Mouse (Mus musculus) urinary bladder, postnatal 25 days (tissue): ENCODE results near the gene Wdfy3.
"Not testable (repeated sequence)": the region's sequence is repeated elsewhere in the genome, so short reads cannot be mapped to it uniquely, and the experiment has no call there.

Source experiments
- DNase-seq: peaks from one replicate; pipeline ENCODE4 v3.0.0; 2022; ENCODE audit warnings: low spot score

Gene Wdfy3

DNA sequence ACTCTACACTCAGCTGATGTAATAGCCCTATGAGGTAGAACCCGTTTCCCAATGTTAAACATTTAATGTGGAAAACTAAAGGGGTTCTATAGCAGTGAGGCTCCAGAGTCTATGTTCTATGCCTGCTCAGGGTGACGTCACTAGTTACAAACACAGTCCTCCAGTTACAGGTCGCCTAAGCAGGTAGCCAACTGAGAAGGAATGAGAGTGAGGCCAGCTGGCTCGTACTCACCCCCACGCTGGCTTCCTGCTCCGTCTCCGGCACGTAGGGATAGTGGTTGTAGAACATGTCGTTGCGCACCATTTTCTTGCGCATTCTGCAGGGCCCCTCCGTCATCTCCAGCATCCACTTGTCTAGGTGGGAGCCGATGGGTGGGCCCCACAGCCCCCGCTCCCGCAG is 187.5 kb downstream of the Wdfy3 start:
- DNase-seq: no peak

DNA sequence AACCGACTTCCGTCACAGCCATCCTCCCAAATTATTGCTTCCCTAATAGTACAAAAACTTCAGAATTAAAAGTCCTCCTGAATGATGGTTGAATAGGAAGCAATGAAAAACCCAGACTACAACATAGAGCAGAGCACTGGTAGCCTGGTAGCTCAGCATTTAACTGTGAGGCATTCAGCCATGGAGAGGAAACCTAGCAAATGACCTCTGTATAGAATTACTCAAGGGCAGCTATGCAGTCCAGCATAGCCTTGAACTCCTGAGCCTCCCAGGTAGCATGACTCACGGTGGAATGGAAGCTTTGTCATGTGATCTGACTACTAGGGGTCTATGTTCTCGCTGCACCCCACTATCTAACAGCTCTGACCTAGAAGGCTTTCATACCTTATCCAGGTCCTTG is 189.8 kb downstream of the Wdfy3 start:
- DNase-seq: no peak

DNA sequence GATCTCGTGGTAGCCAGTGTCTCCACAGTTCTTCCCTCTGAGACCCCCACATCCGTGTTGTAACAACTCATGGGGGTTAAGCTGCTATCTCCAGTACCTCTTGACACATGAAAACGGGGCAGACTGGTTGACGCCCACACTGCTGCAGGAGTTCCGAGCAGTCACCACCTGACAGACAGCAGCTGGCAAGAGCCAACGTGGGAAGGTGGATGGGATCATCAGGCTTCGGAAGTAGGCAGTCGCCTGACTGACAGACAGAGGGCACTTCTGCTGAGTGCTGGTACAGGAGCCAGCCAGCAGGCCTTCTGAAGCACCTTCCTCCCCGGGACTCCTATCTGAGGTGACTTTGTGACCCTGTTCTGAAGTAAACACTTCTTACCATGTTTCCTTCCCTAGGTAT is 191.3 kb downstream of the Wdfy3 start:
- DNase-seq: no peak

DNA sequence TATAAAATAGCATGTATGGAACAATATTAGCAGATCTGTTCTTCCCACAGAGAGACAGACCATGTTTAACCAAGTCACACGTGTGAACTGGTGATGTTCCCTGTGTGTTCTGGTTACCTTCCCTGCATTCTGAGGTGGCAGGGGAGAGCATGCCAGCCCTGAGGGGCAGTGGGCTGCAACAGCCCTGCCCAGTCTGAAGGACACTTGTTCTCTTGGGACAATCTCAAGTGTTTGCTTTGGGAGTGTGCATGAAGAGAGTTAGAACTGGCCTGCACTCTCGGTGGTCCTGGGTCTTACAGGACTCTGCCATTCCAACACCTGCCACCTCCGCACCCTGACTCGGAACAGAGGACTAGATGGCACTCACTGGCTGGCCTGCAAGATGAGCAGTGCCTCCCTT is 193.5 kb downstream of the Wdfy3 start:
- DNase-seq: no peak

DNA sequence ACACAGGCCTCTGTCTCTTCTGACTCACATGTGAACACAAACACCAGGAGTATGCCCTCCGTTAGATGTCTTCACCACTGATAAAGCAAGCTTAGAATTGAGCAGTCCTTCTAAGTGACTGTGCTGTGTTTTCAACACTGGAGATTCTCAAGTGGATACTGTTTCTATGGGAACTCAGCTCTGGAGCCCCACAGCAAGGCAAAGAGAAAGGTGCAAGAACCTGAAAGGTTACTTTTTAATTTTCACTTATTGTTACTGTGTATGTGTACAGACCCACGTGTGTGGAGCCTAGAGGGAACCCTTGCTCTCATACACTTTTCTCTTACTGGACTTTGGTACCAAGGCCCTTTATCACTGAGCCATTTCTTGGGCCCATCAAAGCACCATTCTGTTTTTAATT is 203.0 kb downstream of the Wdfy3 start:
- no peak for DNase-seq

DNA sequence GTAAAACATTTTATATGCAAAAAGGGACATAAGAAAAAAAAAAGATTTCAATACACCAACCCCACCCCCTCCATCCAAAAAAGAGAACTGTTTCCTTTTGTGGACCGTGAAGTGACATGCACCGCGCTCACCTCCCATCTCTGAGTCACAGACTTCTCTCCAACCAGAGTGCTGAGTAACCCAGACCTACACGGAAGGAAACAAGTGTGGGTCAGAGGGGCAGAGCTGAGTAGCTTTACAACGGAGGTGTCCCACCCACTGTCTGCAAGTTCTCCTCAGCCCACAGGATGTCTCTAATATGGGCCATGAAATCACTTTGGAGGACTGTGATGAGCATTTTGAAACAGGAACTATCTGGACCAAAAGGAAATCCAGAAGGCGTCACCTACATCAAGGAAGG is 205.8 kb downstream of the Wdfy3 start:
- DNase-seq: no peak

DNA sequence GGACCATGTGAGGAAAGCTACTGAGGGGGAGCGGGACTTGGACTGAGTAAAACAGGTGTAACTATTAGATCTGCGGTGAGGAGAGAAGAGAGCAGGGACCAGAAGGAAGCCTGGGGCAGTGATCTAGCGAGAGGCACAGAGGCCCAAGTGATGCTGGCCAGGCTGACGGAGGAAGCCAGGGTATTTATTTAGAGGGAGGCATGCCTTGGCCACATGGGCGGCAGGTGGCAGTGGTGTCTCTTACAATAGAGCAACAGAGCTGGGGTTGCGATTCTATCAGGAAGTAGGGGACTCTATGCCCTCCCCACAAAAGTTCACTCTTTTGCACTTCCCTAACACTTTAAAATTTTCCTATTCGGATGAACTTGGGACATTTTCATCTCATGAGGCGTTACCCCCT is 207.1 kb downstream of the Wdfy3 start:
- DNase-seq: no peak

DNA sequence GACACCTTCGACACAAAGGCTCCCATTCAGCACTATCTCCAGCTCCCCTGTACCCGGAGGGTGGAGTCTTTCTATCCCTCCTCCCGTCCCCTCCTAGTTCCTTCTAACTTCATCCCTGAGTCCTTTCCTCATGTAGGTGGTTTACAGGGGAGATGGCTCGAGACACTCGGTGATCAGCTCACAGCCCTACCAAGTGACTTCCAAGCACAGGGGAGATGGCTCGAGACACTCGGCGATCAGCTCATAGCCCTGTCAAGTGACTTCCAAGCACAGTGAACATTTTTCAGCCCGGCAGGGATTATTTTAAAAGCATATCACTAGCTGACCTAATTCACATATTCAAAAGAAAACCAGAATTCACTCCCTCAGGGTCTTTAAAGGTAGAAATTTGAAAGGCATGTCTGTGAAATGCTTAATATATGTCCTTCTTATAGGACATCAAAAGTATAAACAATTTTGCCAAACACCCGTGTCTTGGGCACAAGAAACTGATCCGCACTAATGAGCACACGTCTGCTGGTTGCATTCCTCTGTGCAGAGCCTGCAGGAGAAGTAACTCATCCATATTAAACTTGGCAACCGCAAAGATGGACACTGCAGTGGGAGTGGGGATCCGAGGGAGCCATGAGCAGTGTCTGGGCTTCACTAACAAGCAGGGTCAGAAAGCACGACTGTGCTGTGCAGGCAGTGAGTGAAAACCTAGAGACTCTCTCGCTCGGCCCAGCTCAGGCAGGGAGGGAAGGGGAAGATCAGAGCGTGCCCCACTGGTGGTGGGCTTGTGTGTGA is 207.7 kb downstream of the Wdfy3 start:
- DNase-seq: no peak

DNA sequence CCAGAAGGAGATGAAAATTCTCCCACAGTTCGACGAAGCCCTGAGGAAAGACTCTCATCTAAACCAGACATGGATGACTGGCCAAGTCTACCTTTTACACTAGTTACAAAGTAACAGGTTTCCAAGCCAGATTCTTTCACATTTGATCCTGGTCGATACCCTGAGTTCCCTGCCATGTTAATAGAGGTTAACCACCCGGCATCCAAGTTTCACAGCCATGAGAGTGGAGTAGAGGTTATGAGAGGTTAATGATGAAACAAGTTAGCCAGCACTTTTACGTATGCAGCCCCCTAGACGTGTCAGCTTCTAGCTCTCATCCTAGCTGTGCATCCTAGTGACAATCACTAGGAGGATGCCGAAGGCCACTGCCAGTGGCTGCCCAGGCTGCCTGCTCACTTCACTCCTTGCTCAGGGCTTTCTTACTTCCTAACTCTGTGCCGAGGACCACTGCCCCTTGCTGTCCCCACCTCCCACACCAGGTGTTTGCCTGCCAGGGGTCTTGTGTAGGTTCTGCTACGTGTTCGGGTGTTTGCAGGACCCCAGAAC is 210.8 kb downstream of the Wdfy3 start:
- no peak for DNase-seq

DNA sequence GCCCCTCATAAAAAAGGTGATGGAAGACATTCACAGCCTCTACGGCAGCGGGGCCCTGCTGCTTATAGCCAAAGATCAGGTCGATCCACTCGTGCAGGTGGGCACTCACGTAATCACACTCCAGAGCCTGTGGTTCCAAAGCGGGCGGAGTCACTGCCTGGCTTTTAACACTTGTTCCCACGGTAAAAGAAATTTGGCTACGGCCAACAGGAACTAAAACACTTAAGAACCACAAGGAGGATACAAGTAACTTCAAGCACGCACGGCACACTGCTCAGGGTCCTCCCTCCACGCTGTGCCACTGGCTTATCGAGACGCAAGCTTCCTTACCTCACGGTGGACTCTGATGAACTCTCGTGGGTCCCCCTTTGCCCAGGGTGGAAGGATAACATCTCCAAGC is 214.2 kb downstream of the Wdfy3 start:
- no peak for DNase-seq

DNA sequence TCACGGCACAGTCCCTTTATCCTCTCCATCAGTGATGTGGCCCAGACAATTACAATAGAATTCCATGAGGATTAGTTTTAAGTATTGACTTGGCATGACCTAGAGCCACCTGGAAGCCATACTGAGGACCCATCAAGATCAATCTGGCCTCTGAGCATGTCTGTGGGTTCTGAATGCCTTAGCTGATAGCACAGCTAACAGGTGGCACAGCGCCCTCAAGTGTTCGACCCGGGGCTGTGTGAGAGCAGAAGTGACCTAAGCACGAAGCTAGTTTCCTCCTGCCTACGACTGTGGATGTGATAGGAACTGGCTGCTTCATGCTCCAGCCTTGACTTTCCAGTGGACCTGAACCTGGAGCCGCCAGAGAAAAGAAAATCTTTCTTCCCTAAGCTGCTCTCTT is 215.1 kb downstream of the Wdfy3 start:
- DNase-seq: no peak

DNA sequence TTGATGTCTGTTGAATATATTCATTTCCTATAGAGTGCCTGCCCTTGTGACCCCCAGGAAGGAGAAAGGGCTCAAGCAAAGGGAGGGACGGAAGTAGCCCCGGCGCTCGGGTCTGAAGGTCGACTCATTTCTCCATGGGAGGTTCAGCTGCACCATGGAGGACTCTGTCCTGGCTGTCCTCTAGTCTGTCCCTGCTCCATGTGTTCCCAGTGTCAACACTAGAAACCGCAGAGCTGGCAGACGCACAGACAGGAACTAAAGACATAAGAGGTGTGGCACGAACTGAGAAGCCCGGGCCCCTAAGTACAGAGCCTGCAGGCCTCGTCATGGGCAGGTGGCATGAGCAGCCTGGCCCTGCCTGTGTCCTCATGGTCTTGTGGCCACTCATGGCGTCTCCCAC is 215.6 kb downstream of the Wdfy3 start:
- DNase-seq: no peak

DNA sequence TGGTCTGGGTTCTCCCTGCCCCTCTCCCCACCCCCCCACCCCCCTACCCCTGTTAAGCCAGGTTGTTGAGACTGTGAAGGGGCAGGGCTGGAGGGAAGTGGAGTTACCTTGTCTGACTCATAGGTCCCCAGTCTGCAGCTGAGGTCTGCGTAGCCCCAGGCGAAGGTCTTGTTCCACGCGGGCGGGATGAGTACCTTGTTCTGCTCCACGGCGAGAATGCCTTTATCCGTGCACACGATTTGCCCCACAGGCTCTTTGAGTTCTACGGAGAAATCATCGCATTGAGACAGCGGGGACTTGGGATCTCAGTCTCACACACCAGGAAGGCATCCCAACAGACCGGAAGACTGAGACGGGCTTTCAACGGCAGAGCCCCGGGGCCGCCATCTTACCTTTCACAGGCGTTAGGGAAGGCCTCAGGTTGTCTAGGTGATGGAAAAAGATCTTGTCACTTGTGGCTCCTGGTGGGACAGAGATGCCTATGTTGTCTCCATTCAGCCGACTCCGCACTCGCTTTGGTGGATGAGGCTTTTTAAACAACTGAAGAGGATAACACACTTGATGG is 217.5 kb downstream of the Wdfy3 start:
- DNase-seq: no peak

DNA sequence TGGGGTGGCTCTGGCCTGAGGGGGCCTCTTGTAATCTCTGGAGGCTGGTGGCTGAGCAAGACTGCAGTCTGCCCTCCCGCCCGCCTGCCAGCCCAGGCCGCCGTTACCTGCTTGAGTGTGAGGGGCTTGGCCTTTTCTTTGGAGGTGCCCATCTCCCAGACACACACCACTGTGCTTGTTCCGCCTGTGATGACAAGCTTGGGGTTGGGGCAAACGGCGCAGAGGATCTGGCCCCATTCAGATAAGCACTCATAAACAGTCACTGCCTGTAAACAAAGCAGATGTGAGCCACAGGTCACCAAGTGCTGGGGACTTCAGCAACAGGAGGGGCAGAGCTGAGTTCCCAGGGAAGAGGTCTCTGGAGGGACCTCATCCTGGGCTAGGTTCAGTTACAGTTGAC is 218.6 kb downstream of the Wdfy3 start:
- DNase-seq: no peak

DNA sequence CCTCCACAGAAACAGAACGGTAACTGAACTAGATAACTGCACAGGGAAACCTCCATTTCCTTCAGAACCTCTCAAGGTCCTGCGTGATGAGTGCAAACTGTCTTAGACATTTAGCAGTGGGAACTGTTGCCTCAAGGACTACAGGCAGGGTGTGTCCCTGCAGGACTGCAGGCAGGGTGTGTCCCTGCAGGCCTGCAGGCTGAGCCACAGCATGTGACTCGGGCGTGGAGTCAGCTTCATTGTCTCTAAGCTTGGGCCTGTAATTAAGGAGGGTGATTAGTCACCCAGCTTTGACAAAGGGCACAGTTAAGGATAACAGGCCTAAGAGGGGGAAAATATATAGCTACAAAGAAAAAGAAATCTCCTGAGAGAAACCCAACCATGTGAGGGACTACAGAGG is 222.0 kb downstream of the Wdfy3 start:
- no peak for DNase-seq

DNA sequence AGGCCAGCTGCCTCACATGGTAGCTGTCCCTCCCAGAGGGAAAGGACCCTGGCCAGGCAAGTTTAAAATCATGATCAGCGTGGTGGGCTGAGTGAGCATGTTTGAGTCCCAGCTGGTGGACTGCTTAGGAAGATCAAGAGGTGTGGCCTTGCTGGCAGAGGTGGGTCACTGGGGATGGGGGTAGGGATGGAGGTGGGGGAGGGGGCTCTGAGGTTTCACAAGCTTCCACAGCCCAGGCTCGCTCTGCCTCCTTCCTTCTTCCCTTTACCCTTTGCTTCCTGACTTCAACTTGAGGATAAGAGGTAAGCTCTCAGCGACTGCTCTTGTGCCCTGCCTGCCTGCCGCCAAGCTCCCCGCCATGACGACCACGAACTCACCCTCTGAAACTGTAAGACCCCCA is 222.4 kb downstream of the Wdfy3 start:
- DNase-seq: no peak

DNA sequence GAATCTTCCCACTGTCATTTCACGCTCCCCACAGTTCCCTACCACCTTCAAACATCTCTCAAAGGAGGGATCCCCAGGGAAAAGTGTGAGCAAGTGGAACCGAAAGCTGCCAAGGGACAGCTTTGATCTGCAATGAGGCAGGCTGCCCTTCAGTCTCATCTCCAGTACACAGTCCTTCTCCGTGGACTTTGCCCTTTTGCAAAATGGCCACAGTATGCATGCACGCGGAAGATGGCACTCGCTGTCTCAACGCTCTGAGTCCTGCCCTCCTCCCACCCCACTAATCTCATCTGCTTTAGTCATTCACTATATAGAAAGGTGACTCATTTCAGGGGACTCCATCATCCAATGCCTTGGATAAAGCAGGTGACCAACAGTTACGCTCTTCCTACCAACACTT is 223.8 kb downstream of the Wdfy3 start:
- DNase-seq: no peak

DNA sequence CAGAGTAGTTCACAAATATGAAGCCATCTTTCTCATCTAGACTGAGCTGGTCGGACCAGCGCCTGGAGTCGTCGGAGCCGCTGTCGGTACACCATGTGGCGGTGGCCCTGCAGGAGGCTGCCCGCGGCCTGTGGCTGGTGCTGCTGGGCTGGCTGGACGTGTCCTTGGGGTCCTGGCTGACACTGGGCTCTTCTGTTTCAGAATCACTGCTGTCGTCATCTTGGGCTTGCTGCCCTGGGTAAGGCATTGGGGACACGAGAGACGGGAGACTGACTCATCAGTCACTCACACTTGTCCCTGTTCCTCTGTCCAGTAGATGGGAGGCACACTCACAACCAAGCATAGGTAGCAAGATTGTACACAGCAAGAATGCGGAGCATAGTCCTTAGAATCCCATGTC is 224.7 kb downstream of the Wdfy3 start:
- no peak for DNase-seq

DNA sequence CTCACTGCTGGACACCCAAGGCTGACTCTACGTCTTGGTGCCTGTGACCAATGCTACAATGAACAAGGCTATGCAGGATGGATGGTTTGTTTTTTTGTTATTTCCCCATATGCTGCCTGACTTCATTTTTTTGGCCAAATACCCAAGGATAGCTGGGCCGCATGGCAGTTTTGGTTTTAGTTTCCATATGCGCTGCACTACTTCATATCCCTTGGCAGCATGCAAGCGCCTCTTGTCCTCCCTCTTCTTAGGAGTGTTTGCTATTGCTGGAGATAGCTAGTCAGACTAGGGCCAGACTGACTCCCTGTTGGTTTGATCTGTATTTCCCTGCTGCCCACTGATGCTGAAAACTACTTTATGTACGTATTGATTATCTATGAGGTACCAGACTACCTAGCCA is 229.2 kb downstream of the Wdfy3 start:
- DNase-seq: no peak

DNA sequence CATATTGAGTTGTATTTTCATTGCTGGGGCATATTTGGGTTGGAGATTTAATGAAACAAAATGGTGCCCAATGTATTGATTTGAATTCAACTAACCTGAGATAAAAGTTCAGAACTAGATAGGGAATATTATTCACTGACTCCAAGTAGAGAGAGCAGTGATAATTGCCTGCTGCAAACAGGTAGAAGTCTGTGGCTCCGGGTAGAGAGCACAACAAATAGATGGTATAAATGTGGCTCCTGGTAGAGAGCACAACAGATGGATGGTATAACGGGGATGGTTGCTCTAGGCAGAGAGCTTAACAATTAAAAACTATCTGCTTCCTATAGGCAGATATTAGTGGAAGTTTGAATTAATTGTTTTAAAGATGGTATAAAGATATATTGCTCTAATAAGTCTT is 232.1 kb downstream of the Wdfy3 start:
- DNase-seq: not testable (repeated sequence)

DNA sequence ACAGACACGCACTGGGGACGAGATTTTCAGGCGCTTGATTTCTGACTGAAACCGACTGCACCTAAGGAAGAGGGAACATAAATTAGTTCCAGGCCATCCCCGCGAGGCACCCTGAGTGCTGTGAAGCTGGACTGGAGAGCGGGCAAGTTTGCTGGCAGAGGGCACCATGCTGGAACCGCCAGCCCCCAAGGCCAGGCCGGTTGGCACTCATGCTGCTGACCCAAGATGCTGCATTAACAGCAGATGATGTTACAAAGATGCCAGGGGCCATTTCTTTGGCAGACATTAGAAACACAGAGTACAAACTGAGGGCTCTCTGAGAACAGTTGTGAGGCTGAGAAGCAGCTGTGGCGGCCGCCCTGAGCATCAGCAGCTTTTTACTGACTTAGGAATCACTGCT is 233.5 kb downstream of the Wdfy3 start:
- no peak for DNase-seq

DNA sequence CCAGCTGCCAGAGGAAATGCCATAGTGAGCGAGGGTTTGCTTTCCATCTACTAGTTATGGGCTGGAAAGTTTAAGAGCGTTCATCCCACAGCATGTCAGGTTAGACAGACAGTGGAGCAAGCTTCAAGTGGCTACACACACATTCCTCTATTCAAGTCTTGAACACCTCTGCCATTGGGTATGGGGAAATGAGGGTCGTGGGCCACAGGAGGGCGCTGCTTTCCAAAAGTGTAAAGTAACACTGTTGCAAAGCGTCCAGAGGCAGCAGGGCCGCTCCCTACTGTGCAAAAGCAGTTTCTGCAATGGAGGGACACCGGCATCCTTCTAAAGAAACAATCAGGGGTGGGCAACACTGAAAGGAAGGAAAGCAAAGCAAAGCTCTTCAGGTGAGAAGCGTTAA is 235.8 kb downstream of the Wdfy3 start:
- DNase-seq: no peak

DNA sequence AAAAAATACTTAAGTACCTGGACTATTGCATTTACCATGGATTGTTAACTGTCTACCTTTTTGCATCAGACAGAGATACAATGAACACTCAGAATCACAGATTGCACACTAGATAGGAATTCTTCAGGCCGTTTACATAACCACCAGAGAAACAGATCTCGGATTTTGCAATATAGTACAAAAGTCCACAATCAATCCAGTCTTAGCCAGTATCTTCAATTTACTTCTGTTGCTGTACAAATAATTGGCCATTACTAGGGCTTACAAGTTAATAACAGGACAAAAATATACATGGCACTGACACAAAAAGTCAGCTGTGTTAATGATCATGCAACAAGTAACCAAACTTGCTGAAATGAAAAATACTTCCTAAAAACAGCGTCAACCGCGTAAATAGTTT is 236.7 kb downstream of the Wdfy3 start:
- no peak for DNase-seq

DNA sequence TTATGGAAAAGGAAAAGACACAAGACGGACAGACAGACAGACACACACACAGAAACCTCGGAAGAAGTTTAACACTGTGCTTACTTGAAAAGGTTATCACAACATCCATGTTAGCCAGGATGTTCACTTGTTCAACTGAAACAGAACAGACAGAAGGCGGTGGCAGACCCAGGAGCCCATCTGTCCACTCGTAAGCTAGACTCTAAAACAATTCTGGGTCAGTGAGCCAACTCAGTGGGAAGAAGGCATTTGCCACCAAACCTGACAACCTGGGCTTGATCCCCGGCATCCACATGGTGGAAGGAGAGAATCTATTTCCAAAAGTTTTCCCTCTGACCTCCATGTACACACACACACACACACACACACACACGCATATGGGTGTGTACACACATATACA is 237.7 kb downstream of the Wdfy3 start:
- DNase-seq: no peak
